Mouse (Mus musculus) MN1 (cell line): Measurements from ENCODE around the gene C1qtnf2.

Experiments used
- DNase-seq: peaks from one replicate; pipeline ENCODE4 v3.0.0-alpha.2; 2016; ENCODE audit warnings: low spot score

Gene C1qtnf2

DNA sequence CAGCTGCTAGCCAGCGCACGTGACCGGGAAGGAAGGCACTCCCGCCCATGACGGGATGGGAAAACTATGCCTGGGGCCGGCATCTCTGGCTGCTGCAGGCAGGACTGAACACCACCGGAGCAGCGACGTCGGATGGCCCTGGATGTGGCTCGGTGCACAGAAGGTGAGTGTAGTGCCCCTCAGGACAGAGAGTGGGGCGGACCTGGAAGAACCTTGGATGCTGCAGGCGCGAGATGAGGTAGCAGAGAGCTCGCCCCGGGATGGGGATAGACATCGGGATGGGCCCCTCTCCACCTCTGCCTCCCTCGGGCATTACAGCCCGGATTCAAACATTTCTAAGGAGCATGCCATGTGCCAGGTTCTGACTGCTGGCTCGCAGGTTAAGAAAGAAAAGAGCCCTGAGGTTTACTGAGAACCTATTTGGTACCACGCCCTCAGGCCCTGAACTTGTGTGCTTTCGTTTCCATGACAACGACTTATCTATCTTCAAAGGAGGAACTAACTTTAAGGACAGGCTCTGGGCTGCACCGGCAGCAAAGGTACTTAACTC, at the start of gene C1qtnf2:
C1qtnf2 (plus strand) TSS at position 52 of the 550 bp plus-strand sequence.
- DNase-seq = peak; percentile 58

DNA sequence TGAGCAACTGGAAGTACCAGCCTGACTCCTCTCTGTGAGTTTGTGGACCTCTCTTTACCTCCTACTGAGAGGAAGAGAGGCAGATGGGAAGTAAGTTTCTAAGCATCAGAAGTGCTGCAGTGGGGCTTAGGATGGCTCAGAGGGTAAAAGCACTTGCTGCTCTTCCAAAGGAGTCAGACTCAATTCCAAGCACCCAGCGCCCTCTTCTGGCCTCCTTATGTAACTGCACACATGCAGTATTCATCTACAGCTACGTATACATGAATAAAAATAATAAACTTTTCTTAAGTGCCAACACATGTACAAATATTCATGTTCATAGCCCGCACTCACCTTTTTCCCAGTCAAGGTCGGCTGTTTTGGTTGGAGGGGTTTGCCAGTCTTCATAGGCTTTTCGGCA, 49.7 kb upstream of the C1qtnf2 start:
- no peak for DNase-seq

GRCm38 (mm10) chr11:43425166-43425709, 48.8 kb upstream of the C1qtnf2 start:
- DNase-seq = no peak

- peak; percentile 89 for DNase-seq
Measured at GRCm38 (mm10) chr11:43425824-43426413, 48.2 kb upstream of the C1qtnf2 start, which contains the start of gene Pttg1. TSS of gene Pttg1 (minus strand) at chr11:43426251.

DNA sequence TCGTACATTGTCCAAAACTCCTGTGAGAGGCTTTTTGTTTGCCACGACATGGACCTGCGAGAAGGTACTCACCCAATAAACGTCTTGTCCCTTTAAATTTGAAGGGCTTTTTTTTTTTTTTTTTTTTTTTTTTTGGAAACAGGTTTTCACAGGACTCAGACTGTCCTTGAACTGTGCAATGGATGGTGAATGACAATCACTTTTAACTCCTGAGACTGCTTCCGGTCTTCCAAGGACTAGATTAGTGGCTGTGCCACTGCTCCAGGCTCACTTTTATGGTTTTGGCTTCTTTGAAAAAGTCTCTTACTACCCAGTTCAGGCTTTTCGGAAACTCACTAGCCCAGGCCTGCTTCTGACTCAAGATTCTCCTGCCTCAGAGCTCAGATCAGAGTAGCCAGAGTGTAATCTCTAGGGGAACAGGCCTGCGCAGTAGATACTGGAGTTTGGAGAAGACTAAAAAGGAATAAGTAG, 47.6 kb upstream of the C1qtnf2 start:
- no peak for DNase-seq

GRCm38 (mm10) chr11:43433254-43434023, 40.6 kb upstream of the C1qtnf2 start, which contains the start of gene Slu7:
TSS of gene Slu7 (plus strand) at chr11:43433744.
- peak; percentile 93 for DNase-seq

GRCm38 (mm10) chr11:43434024-43434407, 40.1 kb upstream of the C1qtnf2 start:
- no peak for DNase-seq

DNA sequence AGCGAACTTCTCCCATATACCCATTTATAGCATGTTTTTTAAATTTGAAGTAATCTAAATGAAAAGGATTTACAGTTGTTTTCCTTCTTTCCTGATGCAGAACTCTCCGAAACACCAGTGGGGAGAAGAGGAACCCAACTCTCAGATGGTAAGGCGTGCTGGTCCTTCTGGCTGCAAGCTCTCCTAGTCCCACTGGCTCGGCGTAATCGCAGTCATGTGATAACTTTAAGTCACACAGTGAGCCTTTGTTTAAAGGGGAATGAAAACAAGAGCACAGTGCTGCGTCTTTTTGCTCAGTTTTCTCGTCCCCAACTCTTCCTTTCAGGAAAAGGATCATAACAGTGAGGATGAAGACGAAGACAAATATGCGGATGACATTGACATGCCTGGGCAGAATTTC, 33.0 kb upstream of the C1qtnf2 start:
- no peak for DNase-seq

GRCm38 (mm10) chr11:43443183-43443582, 30.9 kb upstream of the C1qtnf2 start:
- DNase-seq = no peak

DNA sequence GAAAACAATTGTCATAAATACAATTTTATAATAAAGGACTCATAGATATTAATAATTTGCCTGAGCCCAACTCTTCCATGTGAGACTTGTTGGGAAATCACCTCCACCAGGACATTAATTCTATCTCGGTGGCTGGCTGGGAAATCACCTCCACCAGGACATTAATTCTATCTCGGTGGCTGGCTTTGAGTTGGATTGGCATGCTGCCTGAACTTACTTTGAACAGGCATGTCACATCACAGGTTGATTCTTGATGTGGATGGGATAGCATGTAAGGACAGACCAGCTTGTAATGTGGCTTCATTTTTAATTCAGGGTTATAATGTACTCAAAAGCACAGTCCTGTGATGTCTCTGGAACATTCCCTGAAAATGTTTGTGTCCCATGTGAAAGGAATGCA, 24.2 kb upstream of the C1qtnf2 start:
- no peak for DNase-seq

- DNase-seq = no peak
Measured at GRCm38 (mm10) chr11:43451322-43451721, 22.8 kb upstream of the C1qtnf2 start.

GRCm38 (mm10) chr11:43452266-43452665, 21.8 kb upstream of the C1qtnf2 start:
- DNase-seq = no peak

DNA sequence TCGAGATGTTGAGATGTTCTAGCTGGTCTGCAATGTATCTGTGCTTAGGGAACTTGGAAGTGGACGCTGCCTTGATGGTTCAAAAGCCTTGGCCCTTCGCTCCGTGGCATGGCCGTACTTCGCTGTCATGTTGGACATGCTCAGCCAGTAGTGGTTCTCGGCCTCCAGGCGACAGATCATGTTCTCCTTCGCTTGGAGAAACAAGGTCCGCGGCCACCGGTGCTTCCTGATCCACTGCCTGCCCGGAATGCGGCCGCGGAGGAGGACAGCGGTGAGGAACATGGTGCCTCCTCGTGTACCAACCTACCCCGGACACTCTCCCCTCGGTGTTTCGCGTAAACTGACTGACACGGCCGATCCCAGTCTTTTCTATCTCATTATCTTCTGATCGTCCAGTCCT, 10.9 kb upstream of the C1qtnf2 start:
- DNase-seq = no peak

- DNase-seq = no peak
Measured at GRCm38 (mm10) chr11:43470118-43470517, 4.0 kb upstream of the C1qtnf2 start.

DNA sequence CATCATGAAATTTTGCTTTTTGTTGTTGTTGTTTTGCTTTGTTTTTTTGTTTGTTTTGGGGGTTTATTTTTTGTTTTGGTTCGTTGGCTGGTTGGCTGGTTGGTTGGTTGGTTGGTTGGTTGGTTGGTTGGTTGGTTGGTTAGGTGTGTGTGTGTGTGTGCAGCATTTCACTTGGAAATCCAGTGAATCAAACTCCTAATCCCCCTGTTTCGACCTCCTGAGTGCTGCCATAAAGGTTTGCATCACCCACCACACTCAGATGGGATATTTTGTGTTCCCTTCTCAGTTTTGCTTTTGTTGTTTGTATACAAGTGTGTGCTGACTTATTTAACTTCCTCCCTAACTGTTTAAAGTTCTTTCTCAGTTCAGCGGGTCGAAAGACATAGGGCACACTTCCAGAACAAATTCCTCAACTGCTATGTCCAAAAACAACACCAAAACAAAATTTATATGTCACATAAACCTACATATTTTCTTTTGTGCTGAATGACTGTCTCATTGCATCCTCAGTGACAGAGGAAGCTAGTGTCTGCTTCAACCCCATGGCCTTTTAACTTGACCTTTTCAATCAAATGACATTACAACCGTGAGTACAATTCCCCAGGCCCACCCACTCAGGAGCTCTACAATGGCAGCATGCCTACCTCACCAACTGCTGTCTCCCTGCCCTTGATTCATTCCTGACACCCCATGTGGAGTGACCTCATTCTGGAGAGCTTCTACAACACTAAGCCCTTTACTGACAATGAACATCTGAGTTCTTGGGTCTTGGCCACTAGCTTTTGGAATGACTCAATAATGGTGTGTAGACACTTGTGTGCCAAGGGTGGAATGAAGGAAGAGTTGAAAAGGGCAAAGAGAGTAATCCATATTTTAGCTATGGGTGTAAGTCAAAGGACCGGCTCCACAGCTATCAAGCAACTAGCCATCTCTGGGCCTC, 2.9 kb upstream of the C1qtnf2 start:
- DNase-seq = no peak

GRCm38 (mm10) chr11:43473115-43473514, 961 bp upstream of the C1qtnf2 start:
- DNase-seq = no peak

GRCm38 (mm10) chr11:43473635-43474224, 346 bp upstream of the C1qtnf2 start:
- no peak for DNase-seq

GRCm38 (mm10) chr11:43479376-43479775, 5.3 kb downstream of the C1qtnf2 start:
- no peak for DNase-seq

DNA sequence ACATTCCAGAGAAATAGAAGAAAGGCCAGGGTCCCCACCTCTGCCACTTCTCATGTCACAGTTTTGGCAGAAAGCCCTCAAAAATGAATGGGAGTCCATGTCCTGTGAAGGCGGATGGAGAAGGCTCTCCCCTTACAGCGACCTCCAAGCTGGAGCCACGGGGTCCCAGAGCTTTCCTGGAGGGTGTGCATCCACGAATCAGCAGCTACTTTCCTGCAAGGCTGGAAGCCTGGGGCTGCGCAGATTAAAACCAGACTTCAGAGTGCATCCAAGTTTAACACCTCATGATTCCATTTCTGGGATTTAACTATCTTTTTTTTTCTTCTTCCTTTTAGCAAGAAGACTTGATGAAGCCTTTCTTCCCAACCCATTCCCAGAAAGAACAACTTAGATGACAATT, 6.5 kb downstream of the C1qtnf2 start:
- DNase-seq = no peak

GRCm38 (mm10) chr11:43481672-43482522, 7.8 kb downstream of the C1qtnf2 start:
- no peak for DNase-seq
